Mouse (Mus musculus): ENCODE results near the gene Tgfbr3l. TPM values are rescaled to one million over a fixed set of nuclear protein-coding genes. Genes with fewer than 3 reads are reported as not detected.

The Tgfbr3l gene
- polyA plus RNA-seq, 1 experiment from 2014 or later, result 4.2 TPM

DNA sequence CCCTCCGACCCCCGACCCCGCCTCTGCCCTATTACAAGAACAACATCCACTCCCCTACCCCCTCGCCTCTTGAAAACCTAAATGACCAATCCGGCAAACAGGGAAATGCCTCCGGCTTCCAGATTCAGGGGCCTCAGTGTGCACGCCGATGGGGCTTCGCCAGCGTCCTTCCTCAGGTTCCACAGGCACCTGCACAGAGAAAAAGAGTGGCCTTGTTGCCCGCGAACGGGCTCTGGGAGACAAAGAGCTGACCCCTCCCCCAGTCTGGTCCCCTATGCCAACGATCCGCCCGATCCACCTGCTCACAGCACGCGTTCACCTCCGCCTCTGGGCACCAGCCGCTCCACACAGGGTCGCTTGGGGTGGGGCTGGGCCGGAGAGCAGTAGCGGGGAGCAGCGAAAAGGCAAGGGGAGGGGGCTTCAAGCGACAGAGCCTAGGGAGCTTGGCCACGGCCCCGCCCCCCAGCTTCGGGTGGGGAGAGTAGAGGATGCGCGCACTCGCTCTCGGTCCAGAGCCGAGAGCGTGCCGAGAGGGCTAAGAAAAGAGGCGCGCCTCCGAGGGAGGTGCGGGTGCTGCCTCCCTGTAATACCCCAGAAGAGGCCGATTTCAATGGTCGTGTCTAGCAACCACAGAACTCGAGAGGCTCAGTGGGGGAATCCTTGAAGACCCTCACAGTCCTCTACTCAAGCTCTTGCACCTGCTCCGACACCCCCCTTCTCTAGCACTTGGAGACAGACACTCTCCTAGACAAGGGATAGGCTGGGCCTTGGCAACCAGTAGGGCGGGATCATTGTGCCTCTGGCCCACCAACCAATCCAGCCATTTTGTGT lies 31.0 kb upstream of the Tgfbr3l start, which contains the start of gene Prr36:
TSS of gene Prr36 (minus strand) at position 669 of the 831 bp plus-strand sequence.
- 2% methylated on average over 44 of the region's 44 CpGs for WGBS

DNA sequence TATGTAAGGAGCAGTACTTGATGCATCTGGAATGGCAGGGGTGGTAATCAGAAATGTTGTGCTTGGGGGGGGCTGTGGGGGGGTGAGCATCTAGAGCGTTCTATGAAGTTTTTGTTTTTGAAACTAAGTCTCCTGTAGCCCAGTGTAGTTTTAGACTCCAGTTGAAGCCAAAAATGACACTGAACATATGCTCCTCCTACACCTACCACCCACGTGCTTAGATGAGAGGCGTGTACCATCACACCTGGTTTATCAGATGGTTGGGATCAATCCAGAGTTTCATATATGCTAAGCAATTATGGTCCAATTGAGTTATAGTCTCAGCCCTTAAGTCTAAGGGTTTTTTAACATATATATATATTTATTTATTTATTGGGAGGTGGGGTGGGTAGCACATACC lies 28.4 kb upstream of the Tgfbr3l start:
- Histone ChIP-seq H3K9ac (no peak overlapping the region), H3K27me3 (peaks cover 41% of the 10 kb centered on the region), H3K27ac (no peak overlapping the region), H3K4me3 (no peak overlapping the region), H3K4me1 (peaks cover 16% of the 10 kb centered on the region), H3K36me3 (no peaks in the 10 kb centered on the region), H3K9me3 (no peaks in the 10 kb centered on the region), H3K4me2 (no peak overlapping the region)
- 82% methylated on average over 3 of the region's 3 CpGs for WGBS
- no peak for ATAC-seq (ENCODE audit: insufficient number of reproducible peaks, low FRiP score, low TSS enrichment, low read depth)

More for the DNA sequence above, 31.0 kb upstream of the Tgfbr3l start, which contains the start of gene Prr36:
- Histone ChIP-seq H3K27me3 (peaks cover 46% of the 10 kb centered on the region), H3K27ac (no peak within 1 kb of the TSS), H3K9ac (no peak within 1 kb of the TSS), H3K9me3 (no peaks in the 10 kb centered on the region), H3K4me2 (peak within 1 kb of the TSS; percentile 88), H3K4me3 (peak within 1 kb of the TSS; percentile 43), H3K4me1 (peaks cover 36% of the 10 kb centered on the region), H3K36me3 (no peaks in the 10 kb centered on the region)
- no peak for ATAC-seq (ENCODE audit: insufficient number of reproducible peaks, low FRiP score, low TSS enrichment, low read depth)

DNA sequence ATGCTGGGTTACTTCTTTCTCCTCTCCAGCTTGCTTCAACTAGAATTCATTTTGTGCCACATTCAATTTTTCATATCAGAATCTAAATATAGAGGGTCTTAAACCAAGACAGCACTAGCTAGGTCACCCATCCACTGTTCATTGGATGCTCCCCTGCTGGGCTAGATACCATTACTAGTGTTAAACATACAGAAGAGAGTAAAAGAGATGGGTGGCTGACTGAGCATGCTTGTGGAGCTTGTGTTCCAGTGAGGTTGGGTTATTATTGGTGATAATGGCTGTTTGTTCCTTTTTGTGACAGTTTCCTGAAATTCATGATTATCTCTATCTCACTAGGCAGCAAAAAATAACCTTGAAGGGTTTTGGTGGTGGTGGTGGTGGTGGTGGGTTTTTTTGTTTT lies 26.0 kb upstream of the Tgfbr3l start:
- no peaks in the 10 kb centered on the region for H3K36me3 ChIP-seq
- no peak overlapping the region for H3K4me2 ChIP-seq
- H3K27me3 ChIP-seq, result peaks cover 31% of the 10 kb centered on the region
- no peaks in the 10 kb centered on the region for H3K9me3 ChIP-seq
- no peak overlapping the region for H3K27ac ChIP-seq
- ATAC-seq (ENCODE audit: insufficient number of reproducible peaks, low FRiP score, low TSS enrichment, low read depth), result no peak
- no peak overlapping the region for H3K4me3 ChIP-seq
- no peak overlapping the region for H3K9ac ChIP-seq
- H3K4me1 ChIP-seq, result peaks cover 12% of the 10 kb centered on the region

DNA sequence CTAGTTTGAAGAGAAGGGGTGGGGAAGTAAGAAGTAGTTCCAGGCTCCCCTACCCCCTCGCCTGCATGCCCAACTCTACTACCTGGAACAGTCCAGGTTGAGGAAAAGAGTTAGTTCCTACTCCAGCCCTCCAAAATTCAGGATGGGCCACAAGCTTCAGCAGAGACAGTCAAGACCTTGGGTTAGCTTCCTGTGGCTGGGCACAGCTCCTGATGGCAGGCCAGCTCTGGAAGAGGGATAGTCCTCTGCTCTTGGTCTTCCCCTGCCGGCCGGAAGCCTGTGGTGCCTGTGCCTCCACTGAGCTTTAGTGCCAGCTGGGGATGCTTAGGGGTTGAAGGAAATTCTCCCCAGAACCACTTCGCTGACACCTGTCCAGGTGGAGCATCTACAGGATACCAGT lies 21.7 kb upstream of the Tgfbr3l start:
- WGBS, result 22% methylated on average over 4 of the region's 4 CpGs
- H3K4me2 ChIP-seq, result peak overlapping the region; percentile 37

DNA sequence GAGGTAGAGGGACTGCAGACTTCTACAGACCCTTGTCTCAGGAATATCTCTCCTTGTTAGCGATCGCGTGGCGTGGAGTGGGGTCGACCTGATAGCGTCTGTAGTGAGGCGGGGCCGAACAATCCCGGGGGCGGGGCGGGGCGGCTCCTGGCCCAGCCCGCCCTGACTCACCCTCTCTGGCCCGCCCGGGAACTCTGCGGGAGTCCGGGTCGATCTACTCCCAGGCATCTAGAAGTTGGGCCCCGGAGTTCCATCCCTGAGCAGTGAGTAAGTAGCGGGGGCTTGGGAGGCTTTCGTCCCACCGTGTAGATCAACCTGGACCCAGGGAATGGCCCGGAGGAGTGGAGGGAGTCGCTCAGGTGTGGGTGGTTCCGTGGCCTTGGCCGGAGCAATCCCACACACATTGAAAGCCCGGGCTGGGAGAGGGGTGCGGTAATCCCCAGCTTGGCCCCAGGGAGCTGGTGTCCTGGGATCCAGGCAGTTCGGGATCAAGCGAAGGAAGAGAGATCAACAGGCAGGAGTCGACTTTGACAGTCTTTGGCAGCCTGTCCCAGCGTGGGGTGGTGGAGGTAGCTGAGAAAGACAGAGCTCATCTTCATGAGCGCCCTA lies 21.2 kb upstream of the Tgfbr3l start, which contains the start of gene Lrrc8e:
TSS of gene Lrrc8e (plus strand) at position 89 of the 609 bp plus-strand sequence.
- Histone ChIP-seq H3K4me2 (peak within 1 kb of the TSS; percentile 37), H3K27ac (no peak within 1 kb of the TSS), H3K9ac (no peak within 1 kb of the TSS), H3K36me3 (no peaks in the 10 kb centered on the region), H3K9me3 (no peaks in the 10 kb centered on the region), H3K4me3 (peak within 1 kb of the TSS; percentile 32), H3K4me1 (peaks cover 10% of the 10 kb centered on the region), H3K27me3 (peaks cover 26% of the 10 kb centered on the region)
- ATAC-seq (ENCODE audit: insufficient number of reproducible peaks, low FRiP score, low TSS enrichment, low read depth), result no peak
- WGBS, result 4% methylated on average over 33 of the region's 33 CpGs

More for the DNA sequence above, 21.7 kb upstream of the Tgfbr3l start:
- H3K9ac ChIP-seq, result no peak overlapping the region
- no peak overlapping the region for H3K27ac ChIP-seq
- no peaks in the 10 kb centered on the region for H3K36me3 ChIP-seq
- no peaks in the 10 kb centered on the region for H3K9me3 ChIP-seq
- H3K4me1 ChIP-seq, result peaks cover 10% of the 10 kb centered on the region
- ATAC-seq (ENCODE audit: insufficient number of reproducible peaks, low FRiP score, low TSS enrichment, low read depth), result no peak
- peak overlapping the region; percentile 32 for H3K4me3 ChIP-seq
- peaks cover 26% of the 10 kb centered on the region for H3K27me3 ChIP-seq

DNA sequence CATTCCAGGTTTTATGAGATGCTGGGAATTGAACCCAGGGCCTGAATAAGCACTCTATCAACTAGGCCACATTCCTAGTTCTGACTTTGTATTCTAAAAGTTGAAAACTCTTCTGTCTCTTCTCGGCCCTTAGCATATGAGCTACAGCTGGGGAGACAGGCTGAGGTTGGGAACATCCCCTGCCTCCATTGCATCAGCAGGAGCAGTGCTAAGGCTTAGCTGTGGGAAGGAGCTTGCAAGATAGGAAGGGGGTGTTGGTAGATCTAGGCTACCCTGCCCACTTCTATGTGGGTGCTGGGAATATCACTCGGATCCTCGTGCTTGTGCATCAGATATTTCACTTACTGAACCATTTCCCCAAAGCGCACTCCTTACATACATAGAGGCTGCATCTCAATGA lies 20.1 kb upstream of the Tgfbr3l start:
- ATAC-seq (ENCODE audit: insufficient number of reproducible peaks, low FRiP score, low TSS enrichment, low read depth), result no peak
- Histone ChIP-seq H3K9me3 (no peaks in the 10 kb centered on the region), H3K27me3 (peaks cover 26% of the 10 kb centered on the region), H3K4me2 (no peak overlapping the region), H3K4me1 (peaks cover 10% of the 10 kb centered on the region), H3K4me3 (no peak overlapping the region), H3K27ac (no peak overlapping the region), H3K36me3 (no peaks in the 10 kb centered on the region), H3K9ac (no peak overlapping the region)
- WGBS, result 90% methylated on average over 4 of the region's 4 CpGs

DNA sequence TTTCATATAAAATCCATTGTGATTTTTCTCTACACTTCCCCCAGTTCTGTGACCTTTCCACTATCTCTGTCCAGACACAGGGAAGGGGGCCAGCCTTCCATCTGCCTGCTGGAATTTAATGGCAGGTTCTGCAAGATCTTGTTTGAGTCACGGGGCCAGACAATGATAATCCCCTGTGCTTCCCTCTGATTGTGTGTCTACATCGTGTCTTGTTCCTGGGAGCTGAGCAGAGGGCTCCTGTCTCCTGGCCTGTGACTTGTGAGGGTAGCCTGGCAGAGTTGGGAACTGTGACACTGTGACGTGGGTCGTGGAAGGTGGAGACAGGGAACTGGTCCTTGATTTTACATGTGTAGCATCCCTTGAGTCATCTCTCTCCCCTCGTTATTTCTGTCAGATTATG lies 18.2 kb upstream of the Tgfbr3l start:
- ATAC-seq (ENCODE audit: insufficient number of reproducible peaks, low FRiP score, low TSS enrichment, low read depth), result no peak
- 63% methylated on average over 5 of the region's 5 CpGs for WGBS
- H3K36me3 ChIP-seq, result no peaks in the 10 kb centered on the region

DNA sequence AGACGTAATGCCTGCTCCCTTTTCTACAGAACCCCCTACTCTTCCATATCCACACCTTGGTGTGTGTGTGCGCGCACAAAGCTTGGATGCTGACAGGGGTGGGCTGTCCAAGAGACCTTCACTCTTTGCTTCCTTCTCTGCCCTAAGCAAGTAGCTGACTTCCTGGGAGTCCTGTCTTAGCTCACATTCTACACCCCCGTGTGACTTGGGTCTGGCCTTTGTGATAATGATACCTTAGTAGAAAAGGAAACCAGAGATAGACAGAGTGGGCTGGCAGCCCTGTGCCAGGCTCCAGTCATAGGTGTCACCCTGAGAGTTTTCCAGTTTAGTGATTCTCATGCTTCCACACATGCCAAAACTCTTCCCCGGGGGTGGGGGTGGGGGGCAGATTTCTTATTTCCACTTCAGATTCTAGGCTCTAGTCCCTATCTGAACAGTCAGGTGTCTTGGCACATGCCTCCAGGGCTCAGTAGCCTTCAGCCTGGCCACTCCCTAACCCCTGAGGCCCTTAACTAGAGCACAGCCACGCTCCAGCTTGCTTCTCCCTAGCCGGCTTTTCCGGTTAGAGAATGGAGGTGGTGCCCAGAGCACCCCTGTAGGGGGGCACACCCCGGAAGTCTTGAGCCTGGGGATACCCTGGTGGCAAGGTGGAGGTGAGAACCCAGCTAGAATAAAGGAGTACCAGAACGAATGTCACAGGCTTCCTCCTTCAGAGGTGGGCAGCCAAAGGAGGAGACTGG lies 17.2 kb upstream of the Tgfbr3l start:
- Histone ChIP-seq H3K4me1 (peaks cover 10% of the 10 kb centered on the region), H3K4me2 (no peak overlapping the region), H3K4me3 (no peak overlapping the region), H3K9ac (no peak overlapping the region), H3K9me3 (no peaks in the 10 kb centered on the region), H3K27me3 (peaks cover 24% of the 10 kb centered on the region), H3K27ac (no peak overlapping the region), H3K36me3 (no peaks in the 10 kb centered on the region)
- 43% methylated on average over 10 of the region's 10 CpGs for WGBS
- no peak for ATAC-seq (ENCODE audit: insufficient number of reproducible peaks, low FRiP score, low TSS enrichment, low read depth)

More for the DNA sequence above, 18.2 kb upstream of the Tgfbr3l start:
- peaks cover 26% of the 10 kb centered on the region for H3K27me3 ChIP-seq
- no peak overlapping the region for H3K4me2 ChIP-seq
- H3K9ac ChIP-seq, result no peak overlapping the region
- no peak overlapping the region for H3K4me3 ChIP-seq
- H3K27ac ChIP-seq, result no peak overlapping the region
- H3K9me3 ChIP-seq, result no peaks in the 10 kb centered on the region
- peaks cover 10% of the 10 kb centered on the region for H3K4me1 ChIP-seq

DNA sequence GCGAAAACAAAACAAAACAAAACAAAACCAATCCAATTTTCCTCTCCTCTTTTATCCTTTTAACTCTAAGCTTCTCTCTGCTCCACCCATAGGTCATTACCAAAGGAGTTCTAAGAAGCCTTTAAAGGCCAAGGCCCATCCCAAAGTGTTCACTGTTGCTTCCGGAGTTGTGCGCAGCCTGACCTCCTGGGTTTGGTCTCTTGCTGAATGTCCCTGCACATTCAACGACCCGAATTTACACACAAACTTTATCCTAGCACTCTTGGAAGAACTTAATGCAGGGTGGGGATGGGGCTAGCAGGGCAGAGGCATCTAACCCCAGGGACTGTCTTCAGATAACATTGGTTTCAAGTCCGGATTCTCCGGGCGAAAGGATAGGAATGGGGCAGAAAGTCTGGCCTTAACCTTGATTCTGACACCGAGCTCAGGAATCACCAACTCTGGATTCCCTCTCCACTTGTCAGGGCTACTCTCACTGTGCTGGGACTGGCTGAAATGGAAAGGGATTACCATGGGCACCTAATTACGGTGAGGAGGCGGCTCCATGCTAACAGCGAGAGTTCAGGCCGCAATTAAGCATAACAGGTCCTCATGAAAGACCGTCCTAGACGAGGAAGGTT lies 10.1 kb upstream of the Tgfbr3l start:
- H3K4me1 ChIP-seq, result peaks cover 27% of the 10 kb centered on the region

DNA sequence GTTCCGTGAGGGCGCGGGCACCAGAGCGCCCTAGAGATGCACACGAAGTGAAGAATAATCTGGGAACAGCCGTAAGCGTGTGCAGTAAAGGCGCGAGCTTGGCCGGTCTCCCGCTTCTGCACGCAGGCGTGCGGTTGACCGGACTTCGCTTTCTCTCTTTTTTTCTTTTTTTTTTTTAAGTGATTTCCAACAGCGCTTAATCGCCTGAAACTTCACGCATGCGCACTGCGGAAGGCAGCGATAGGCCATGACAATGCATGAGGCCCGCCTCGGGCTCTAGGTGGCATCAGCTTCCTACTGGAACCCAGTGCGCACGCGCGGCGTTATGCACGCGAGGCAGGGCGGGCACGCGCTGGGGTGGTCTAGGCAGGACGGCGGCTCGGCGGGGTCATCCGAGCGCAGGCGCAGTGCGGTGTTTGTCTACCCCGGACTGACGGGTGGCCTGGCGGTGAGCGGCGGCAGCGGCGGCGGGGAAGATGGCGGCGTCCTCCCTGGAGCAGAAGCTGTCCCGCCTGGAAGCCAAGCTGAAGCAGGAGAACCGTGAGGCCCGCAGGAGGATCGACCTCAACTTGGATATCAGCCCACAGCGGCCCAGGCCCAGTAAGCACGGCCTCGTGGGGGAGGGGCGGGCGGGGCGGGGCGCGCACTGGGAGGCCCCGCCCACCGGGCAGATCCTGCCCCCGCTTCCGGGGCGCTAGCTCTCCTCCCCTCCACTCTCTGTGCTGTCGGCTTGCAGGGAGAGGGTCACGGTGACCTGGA lies 9.4 kb upstream of the Tgfbr3l start, which contains the start of the genes Map2k7 and Gm49320:
TSS of gene Map2k7 (plus strand) at position 307 of the 759 bp plus-strand sequence.
TSS of gene Gm49320 (plus strand) at position 432 of the 759 bp plus-strand sequence.
- H3K9me3 ChIP-seq, result no peaks in the 10 kb centered on the region
- H3K9ac ChIP-seq, result peak within 1 kb of the TSS; percentile 67
- ATAC-seq (ENCODE audit: insufficient number of reproducible peaks, low FRiP score, low TSS enrichment, low read depth), result peak; percentile 93
- H3K27me3 ChIP-seq, result no peaks in the 10 kb centered on the region
- H3K4me3 ChIP-seq, result peak within 1 kb of the TSS; percentile 78
- H3K27ac ChIP-seq, result peak within 1 kb of the TSS; percentile 96
- H3K4me2 ChIP-seq, result peak within 1 kb of the TSS; percentile 74
- H3K4me1 ChIP-seq, result peaks cover 27% of the 10 kb centered on the region
- WGBS, result under 1% methylated on average over 71 of the region's 71 CpGs
- peaks cover 22% of the 10 kb centered on the region for H3K36me3 ChIP-seq

More for the DNA sequence above, 10.1 kb upstream of the Tgfbr3l start:
- peak overlapping the region; percentile 78 for H3K4me3 ChIP-seq
- WGBS, result 21% methylated on average over 15 of the region's 15 CpGs
- H3K4me2 ChIP-seq, result peak overlapping the region; percentile 64
- H3K9ac ChIP-seq, result peak overlapping the region; percentile 67
- peaks cover 15% of the 10 kb centered on the region for H3K36me3 ChIP-seq
- H3K27ac ChIP-seq, result peak overlapping the region; percentile 96
- no peaks in the 10 kb centered on the region for H3K27me3 ChIP-seq
- ATAC-seq (ENCODE audit: insufficient number of reproducible peaks, low FRiP score, low TSS enrichment, low read depth), result 0 out of 2 replicates have a peak, but pooled peaks have one; percentile 0
- no peaks in the 10 kb centered on the region for H3K9me3 ChIP-seq
